Mouse (Mus musculus) myocyte (in vitro differentiated cells): ENCODE results near the gene Nfia.

Experiments
- CEBPB ChIP-seq: IDR thresholded peaks from 2 replicates; pipeline ENCODE4 v1.6.1; 2011; ENCODE audit warnings: mild to moderate bottlenecking, moderate library complexity; ENCODE audit not compliant: poor library complexity, insufficient read depth, severe bottlenecking
- E2F4 ChIP-seq: IDR thresholded peaks from one replicate; pipeline ENCODE4 v1.6.1; 2011; ENCODE audit warnings: mild to moderate bottlenecking, control low read depth, moderate library complexity; ENCODE audit not compliant: insufficient read depth
- MAX ChIP-seq: IDR thresholded peaks from one replicate; pipeline ENCODE4 v1.6.1; 2011; ENCODE audit warnings: low read depth, mild to moderate bottlenecking, control low read depth
- MYOD1 ChIP-seq, 3 experiments: IDR thresholded peaks; one replicate each; pipeline ENCODE4 v1.6.1; 2011; ENCODE audit warnings: control low read depth in 2 of 3, low read depth in 2 of 3, mild to moderate bottlenecking in 2 of 3, moderate library complexity in 1 of 3; ENCODE audit not compliant: insufficient read length in 2 of 3, control insufficient read depth in 1 of 3
- POLR2A ChIP-seq: IDR thresholded peaks from one replicate; pipeline ENCODE4 v1.6.1; 2011; ENCODE audit warnings: low read depth, mild to moderate bottlenecking, control low read depth, moderate library complexity; ENCODE audit not compliant: insufficient read length
- REST ChIP-seq: IDR thresholded peaks from one replicate; pipeline ENCODE4 v1.6.1; 2011; ENCODE audit warnings: mild to moderate bottlenecking, control low read depth, moderate library complexity; ENCODE audit not compliant: insufficient read depth, insufficient read length
- SRF ChIP-seq: IDR thresholded peaks from one replicate; pipeline ENCODE4 v1.6.1; 2011; ENCODE audit warnings: low read depth; ENCODE audit not compliant: control insufficient read depth, insufficient read length
- TCF12 ChIP-seq: IDR thresholded peaks from one replicate; pipeline ENCODE4 v1.6.1; 2011; ENCODE audit warnings: mild to moderate bottlenecking, control low read depth; ENCODE audit not compliant: poor library complexity, insufficient read depth, severe bottlenecking
- USF1 ChIP-seq: IDR thresholded peaks from one replicate; pipeline ENCODE4 v1.6.1; 2011; ENCODE audit warnings: low read depth, mild to moderate bottlenecking, control low read depth, moderate library complexity

- no peak for TF ChIP-seq POLR2A
- no peak for TF ChIP-seq USF1
- TF ChIP-seq MAX = no peak
- no peak for TF ChIP-seq MYOD1 (IDR thresholded peaks at IDR 0.05; ENCODE audit: control insufficient read depth in 1 of 3, insufficient read length in 2 of 3, low read depth in 2 of 3)
- no peak for TF ChIP-seq E2F4
- TF ChIP-seq TCF12 = no peak
- TF ChIP-seq CEBPB = no peak
- TF ChIP-seq REST = no peak
- no peak for TF ChIP-seq SRF
These were observed 330.8 kb downstream of the Nfia start for GRCm38 (mm10) chr4:98103337-98103666.
